Mouse (Mus musculus) bone marrow macrophage, adult 2 months (primary cell): ENCODE measurements around the gene Dpyd. TPM values are rescaled to one million over a fixed set of nuclear protein-coding genes. Genes with fewer than 3 reads are reported as not detected.

ENCODE experiments used
- H3K27ac ChIP-seq: 2 replicates; pipeline ENCODE4 v1.5.1; 2012; ENCODE audit warnings: low read depth, low read length; ENCODE audit not compliant: insufficient read depth
- H3K4me1 ChIP-seq: 2 replicates; pipeline ENCODE4 v1.6.1; 2012; ENCODE audit warnings: low read length; ENCODE audit not compliant: control insufficient read depth, insufficient read depth
- H3K4me3 ChIP-seq: 2 replicates; pipeline ENCODE4 v1.5.1; 2012; ENCODE audit warnings: mild to moderate bottlenecking, low read length, moderate library complexity; ENCODE audit not compliant: insufficient read depth
- CTCF ChIP-seq: IDR thresholded peaks from 2 replicates; pipeline ENCODE4 v1.5.1; 2012; ENCODE audit warnings: low read depth, mild to moderate bottlenecking, low read length, moderate library complexity
- POLR2A ChIP-seq: IDR thresholded peaks from 2 replicates; pipeline ENCODE4 v1.6.1; 2012; ENCODE audit warnings: mild to moderate bottlenecking, low read depth, low read length, borderline replicate concordance
- polyA plus RNA-seq: library from polyadenylated mRNA; stranded (reverse); fragments of >200 nt; gene quantifications from 2 replicates; pipeline ENCODE4 v1.2.4, GENCODE M21; 2012; ENCODE audit not compliant: missing spikeins, insufficient read depth, insufficient read length

Gene Dpyd
- polyA plus RNA-seq, 1 experiment, result not detected

DNA sequence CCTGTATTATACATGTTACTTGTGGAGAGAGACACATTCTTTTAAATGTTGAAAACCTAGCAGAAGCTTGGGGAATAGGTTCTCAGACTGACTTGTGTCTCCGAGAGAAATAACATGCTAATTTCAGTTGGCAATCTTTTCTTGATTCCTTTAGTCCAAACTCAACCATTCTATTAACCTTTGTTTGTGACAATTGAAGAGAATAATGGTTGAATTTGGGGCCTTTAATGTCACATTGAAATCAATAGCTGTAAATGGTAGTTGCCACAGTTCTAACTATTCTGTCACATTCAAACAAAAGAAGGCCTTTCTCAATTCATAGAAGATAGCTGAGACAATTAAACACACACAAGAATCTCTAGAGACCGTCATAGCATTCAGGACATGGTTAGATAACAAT lies 606.2 kb downstream of the Dpyd start:
- H3K27ac ChIP-seq, result no peak overlapping the region
- H3K4me1 ChIP-seq, result no peaks in the 10 kb centered on the region
- no peak overlapping the region for H3K4me3 ChIP-seq
- no peak for TF ChIP-seq POLR2A

DNA sequence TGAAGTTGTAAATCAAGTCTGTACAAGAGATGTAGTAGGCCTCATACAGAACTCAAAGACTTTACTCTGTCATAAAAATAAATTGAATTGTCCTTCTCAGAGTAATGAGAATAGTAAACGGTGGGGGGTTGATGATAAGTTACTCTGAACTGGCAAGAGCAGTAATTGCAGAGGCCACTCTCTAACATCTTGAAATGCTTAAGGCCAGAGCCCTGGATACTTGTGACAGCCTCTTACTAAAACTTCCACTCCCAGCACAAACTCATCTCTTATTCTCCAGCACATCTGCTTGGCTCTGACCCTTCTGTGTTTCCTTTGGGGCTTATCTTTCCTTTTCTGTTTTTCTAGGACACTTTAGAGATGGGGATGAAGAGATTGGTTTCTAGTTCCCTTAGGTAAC lies 606.7 kb downstream of the Dpyd start:
- Histone ChIP-seq H3K4me1 (no peaks in the 10 kb centered on the region), H3K27ac (no peak overlapping the region), H3K4me3 (no peak overlapping the region)
- no peak for TF ChIP-seq CTCF

DNA sequence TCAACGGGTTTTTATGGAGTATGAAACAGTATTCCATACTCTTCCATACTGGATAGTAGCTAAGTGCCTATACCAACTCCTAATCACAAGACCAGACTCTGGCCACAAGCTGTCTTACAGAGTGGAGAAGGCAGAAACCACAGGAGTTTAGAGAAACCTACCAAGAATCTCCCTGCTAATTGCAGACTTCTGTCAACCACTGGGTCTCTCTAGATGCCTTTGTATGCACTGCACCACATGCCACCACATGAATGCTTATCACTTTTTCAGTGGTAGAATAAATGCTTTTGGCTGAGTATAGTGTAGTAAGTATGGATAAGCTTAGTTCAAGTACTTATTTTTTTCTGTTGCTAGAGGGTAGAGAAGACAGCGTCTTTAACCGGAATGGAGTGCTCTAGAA lies 621.3 kb downstream of the Dpyd start:
- no peak overlapping the region for H3K27ac ChIP-seq
- H3K4me3 ChIP-seq, result no peak overlapping the region

DNA sequence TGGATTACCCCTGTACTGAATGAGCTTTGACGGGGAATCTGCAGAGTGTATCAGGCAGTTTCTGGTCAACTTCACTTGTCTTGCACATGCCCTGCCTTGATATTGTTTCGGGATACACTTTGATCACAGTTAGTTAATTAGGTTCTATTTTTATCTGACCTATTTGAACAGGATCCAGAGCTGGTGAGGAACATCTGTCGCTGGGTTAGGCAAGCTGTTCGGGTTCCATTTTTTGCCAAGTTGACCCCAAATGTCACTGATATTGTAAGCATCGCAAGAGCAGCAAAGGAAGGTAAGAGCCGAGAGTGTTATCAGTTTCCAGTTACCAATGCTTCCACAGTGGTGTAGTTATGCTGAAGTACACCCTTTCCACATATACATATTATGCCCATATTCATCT lies 632.1 kb downstream of the Dpyd start:
- Histone ChIP-seq H3K4me3 (no peak overlapping the region), H3K4me1 (no peaks in the 10 kb centered on the region), H3K27ac (no peak overlapping the region)
- no peak for TF ChIP-seq POLR2A
- TF ChIP-seq CTCF, result no peak

More for the DNA sequence above, 621.3 kb downstream of the Dpyd start:
- no peak for TF ChIP-seq CTCF
- no peak for TF ChIP-seq POLR2A
- no peaks in the 10 kb centered on the region for H3K4me1 ChIP-seq

DNA sequence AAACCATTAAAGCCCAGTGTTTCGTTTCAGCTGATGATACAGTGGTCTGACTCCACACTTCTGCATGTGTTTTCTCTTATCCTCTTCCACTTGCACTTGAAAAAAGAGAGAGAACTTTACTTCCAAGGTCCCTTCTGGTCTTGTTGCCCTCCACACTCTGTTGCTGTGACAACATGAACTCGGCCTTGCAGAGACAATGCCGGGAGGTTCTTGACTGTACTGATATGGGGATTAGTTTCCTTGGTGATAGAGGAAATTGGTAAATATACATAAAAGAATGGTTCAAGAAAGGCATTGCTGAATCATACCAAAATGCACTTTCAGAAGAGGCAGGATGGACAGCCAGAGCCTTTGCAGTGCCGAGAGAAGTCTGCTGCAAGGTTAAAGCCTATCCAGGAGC lies 633.7 kb downstream of the Dpyd start:
- Histone ChIP-seq H3K4me3 (no peak overlapping the region), H3K27ac (no peak overlapping the region), H3K4me1 (no peaks in the 10 kb centered on the region)
- TF ChIP-seq POLR2A (no peak), CTCF (no peak)

DNA sequence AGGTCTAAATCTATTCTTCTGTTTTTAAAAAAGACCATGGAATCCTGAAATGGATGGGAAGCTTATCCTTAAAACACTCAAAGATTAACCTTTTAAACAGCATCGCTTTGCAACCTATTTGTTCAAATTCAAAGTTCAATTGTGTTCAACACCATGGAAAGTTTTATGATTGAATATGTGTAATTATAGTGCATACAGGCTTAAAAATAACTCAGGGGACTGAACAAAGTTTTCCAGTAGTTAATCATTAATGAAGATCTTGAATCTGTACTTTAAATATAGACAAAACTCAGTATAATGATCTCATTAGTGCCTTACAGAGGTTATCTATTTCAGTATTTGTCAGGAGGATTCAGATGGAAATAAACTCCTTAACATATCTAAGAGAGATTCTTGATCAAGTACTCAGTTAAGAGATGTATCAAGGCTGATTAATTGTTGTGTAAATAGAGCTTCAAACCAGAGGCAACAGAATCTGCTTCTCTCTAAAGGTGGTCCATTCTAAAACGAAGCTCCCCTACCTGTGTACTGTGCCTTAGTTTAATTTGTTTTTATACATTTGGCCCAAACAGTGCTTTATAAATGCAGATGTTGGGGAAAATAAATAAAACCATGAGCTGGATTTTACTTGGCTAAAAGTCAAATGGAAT lies 659.0 kb downstream of the Dpyd start:
- no peaks in the 10 kb centered on the region for H3K4me1 ChIP-seq
- H3K27ac ChIP-seq, result no peak overlapping the region
- H3K4me3 ChIP-seq, result no peak overlapping the region
- TF ChIP-seq CTCF (no peak), POLR2A (no peak)

DNA sequence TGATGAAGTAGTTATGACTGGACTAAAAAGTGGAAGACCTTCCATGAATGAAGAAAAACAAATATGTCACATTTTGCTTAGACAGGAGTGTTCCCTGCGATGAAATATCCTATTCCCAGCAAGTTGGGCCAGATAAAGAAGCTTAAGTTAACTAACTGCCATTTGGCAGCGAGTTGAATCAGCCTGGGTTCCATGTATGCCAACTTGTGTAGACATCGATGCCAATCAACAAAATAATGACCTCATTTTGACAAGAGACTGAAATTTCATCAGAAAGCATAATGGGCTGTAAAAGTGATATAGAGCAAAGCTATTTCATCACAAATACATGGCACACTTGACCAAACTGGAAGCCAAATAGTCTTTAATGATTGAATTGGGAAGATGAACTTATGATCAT lies 681.3 kb downstream of the Dpyd start:
- H3K4me1 ChIP-seq, result no peaks in the 10 kb centered on the region
- H3K4me3 ChIP-seq, result no peak overlapping the region
- TF ChIP-seq POLR2A, result no peak
- no peak for TF ChIP-seq CTCF
- H3K27ac ChIP-seq, result no peak overlapping the region

DNA sequence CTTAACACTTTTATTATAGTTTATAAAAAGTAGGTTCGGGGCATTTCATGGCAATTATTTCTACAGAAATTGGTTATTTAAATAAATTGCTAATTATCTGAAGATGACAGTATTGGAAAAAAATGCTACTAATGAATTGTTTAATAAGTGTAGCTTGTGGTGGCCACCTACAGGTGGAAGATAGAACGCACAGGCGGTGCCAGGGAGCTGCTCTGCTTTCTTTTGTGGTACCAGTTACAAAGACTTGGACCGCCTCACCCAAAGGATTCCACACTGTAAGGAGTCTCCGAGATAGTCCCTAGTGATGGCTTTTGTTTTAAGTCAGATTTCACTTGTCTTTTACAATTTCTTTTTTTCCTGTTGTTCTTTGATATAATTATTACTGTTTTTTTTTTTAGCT lies 694.6 kb downstream of the Dpyd start:
- H3K4me1 ChIP-seq, result no peaks in the 10 kb centered on the region
- TF ChIP-seq CTCF (no peak), POLR2A (no peak)
- no peak overlapping the region for H3K27ac ChIP-seq
- H3K4me3 ChIP-seq, result no peak overlapping the region

DNA sequence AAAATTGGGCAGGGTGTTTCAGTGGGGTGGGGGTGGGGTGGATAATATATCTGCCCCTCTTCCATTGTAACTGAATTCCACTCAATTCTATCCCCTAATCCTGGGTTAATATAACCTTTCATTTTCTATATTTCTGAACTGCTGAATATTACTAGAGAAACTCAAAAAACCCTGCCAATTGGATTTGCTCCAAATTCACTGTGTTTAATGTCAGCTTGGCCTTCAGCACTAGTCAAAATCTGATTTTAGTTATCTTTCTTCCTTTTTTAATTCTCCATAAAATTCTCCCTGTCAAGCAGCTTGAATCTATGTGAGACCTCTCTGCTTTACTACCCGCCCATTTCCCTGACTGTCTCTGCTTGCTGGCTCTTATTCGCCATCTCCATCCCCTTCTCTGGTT lies 713.3 kb downstream of the Dpyd start:
- Histone ChIP-seq H3K4me1 (no peaks in the 10 kb centered on the region), H3K4me3 (no peak overlapping the region), H3K27ac (no peak overlapping the region)
- TF ChIP-seq CTCF, result no peak
- TF ChIP-seq POLR2A, result no peak

DNA sequence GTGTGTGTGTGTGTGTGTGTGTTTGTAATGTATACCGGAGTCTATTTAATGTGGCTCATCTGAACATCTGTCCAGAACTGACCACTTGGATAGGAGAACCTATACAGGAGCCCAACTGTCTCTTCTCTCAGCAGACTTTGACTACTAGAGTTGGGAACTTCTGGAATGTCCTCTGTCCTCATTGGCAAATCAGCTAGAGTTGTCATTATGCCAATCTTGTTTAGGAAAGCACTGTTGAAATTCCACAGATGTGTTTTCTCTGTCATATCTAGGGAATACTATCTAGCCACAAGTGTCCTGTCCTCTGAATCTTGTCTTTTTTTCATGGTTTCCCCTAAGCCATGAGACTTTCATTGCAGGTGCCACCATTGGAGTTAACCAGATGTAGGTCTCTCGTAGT lies 718.7 kb downstream of the Dpyd start:
- Histone ChIP-seq H3K4me3 (no peak overlapping the region), H3K4me1 (no peaks in the 10 kb centered on the region), H3K27ac (no peak overlapping the region)
- TF ChIP-seq POLR2A, result no peak
- no peak for TF ChIP-seq CTCF

DNA sequence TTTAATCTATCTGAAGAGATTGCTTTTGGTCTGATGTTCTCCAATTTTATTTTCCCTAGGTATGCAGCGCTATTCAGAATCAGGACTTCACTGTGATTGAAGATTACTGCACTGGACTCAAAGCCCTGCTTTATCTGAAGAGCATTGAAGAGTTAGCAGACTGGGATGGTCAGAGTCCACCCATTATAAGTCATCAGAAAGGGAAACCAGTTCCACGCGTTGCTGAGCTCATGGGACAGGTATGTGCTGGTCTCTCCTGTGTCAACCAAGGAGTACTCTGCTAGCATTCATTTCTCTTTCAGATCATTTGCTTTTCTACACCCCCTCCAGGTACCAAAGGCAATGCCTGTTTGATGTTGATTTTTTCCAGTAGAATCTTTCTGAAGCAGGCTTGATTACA lies 752.8 kb downstream of the Dpyd start:
- Histone ChIP-seq H3K4me3 (no peak overlapping the region), H3K27ac (no peak overlapping the region)
- TF ChIP-seq POLR2A, result no peak
- TF ChIP-seq CTCF, result no peak

More for the DNA sequence above, 752.8 kb downstream of the Dpyd start:
- H3K4me1 ChIP-seq, result no peaks in the 10 kb centered on the region
